Mouse (Mus musculus) forebrain, embryonic 11.5 days (tissue): ENCODE measurements around the gene Prpf3. TPM values are rescaled to one million over a fixed set of nuclear protein-coding genes. Genes with fewer than 3 reads are reported as not detected.
"Not testable (repeated sequence)": the region's sequence is repeated elsewhere in the genome, so short reads cannot be mapped to it uniquely, and the experiment has no call there.

Experiments
- ATAC-seq: fragments of 200-750 bp; cut with Nextera tagmentation; replicated peaks from 2 replicates; pipeline ENCODE4 v1.8.0; 2017; ENCODE audit warnings: moderate TSS enrichment; ENCODE audit not compliant: low FRiP score
- DNase-seq: peaks from one replicate; pipeline ENCODE4 v3.0.0-alpha.2; 2017; ENCODE audit warnings: low spot score
- H3K27ac ChIP-seq: fragments of 300-500 bp; sonication (generic); 2 replicates; pipeline ENCODE4 v1.5.1; 2014; ENCODE audit warnings: low read depth, low read length
- H3K27me3 ChIP-seq: fragments of 300-500 bp; sonication (generic); 2 replicates; pipeline ENCODE4 v1.6.1; 2014; ENCODE audit warnings: mild to moderate bottlenecking, low read length, mixed read lengths; ENCODE audit not compliant: control insufficient read depth, insufficient read depth
- H3K36me3 ChIP-seq: fragments of 300-500 bp; sonication (generic); 2 replicates; pipeline ENCODE4 v1.6.1; 2014; ENCODE audit warnings: mild to moderate bottlenecking, low read length, moderate library complexity, mixed read lengths; ENCODE audit not compliant: control insufficient read depth, insufficient read depth
- H3K4me1 ChIP-seq: fragments of 300-500 bp; sonication (generic); replicated peaks from 2 replicates; pipeline ENCODE4 v1.6.1; 2014; ENCODE audit warnings: low read length, mixed read lengths; ENCODE audit not compliant: control insufficient read depth, insufficient read depth
- H3K4me2 ChIP-seq: fragments of 300-500 bp; sonication (generic); 2 replicates; pipeline ENCODE4 v1.6.1; 2014; ENCODE audit warnings: low read depth, mild to moderate bottlenecking, low read length, moderate library complexity, mixed read lengths; ENCODE audit not compliant: severe bottlenecking
- H3K4me3 ChIP-seq: fragments of 300-500 bp; sonication (generic); 2 replicates; pipeline ENCODE4 v1.5.1; 2014; ENCODE audit warnings: low read depth, low read length
- H3K9ac ChIP-seq: fragments of 300-500 bp; sonication (generic); 2 replicates; pipeline ENCODE4 v1.6.1; 2014; ENCODE audit warnings: low read length
- H3K9me3 ChIP-seq: fragments of 300-500 bp; sonication (generic); 2 replicates; pipeline ENCODE4 v1.6.1; 2016; ENCODE audit warnings: low read length, mixed read lengths; ENCODE audit not compliant: control insufficient read depth
- WGBS: fragments of 180-500 bp; shearing (Covaris S2); extraction: QIAGEN DNeasy Blood & Tissue Kit; methylation state at CpG from one replicate; pipeline ENCODE4 v1.1.7; 2014; 5-methylcytosine and 5-hydroxymethylcytosine counted together
- polyA plus RNA-seq: library from polyadenylated mRNA; unstranded; fragments of >200 nt; fragmentation: Nextera tagmentation; extraction: Ambion mirVana; gene quantifications from 2 replicates; pipeline ENCODE4 v1.2.1, GENCODE M21; 2014

Prpf3 gene
- polyA plus RNA-seq, 1 experiment from 2014 or later = 75.5 TPM

DNA sequence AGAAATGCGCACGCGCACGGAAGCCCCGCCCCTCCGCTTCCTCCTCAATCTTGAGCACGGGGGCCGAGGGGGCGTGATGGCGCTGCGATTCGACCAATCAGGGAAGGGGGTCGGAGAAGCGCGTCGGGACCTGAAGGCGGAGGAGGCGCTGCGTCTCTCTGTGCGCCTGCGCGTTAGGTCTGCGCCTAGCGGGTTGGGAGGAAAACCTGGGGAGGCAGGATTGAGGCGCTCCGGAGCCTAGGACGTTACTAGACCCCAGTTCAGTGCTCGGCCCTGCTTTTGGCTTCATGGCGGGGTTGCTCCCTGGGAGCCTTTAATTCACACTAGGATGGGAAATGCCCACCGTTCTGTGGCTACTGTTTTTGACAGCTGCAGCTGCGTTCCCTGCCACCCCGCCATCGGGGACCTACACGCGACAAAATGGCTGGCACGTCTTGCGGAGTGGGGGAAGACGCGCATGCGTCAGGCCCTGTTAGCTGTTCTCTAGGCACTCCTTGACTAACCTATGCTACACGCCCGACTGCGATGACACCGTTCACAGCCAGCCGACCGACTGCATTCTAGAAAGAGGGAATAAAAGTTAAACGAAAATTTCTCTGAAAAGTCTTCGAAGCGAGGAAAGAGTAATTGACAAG is 36.2 kb downstream of the Prpf3 start:
- DNase-seq = peak; percentile 100
- H3K27ac ChIP-seq = peak overlapping the region; percentile 100
- H3K9me3 ChIP-seq = no peaks in the 10 kb centered on the region
- ATAC-seq = peak; percentile 96
- under 1% methylated on average over 49 of the region's 49 CpGs for WGBS
- peak overlapping the region; percentile 53 for H3K4me2 ChIP-seq
- H3K36me3 ChIP-seq = no peaks in the 10 kb centered on the region
- peak overlapping the region; percentile 72 for H3K9ac ChIP-seq
- H3K27me3 ChIP-seq = no peaks in the 10 kb centered on the region
- peaks cover 3% of the 10 kb centered on the region; the same call in 1 of the 2 replicates for H3K4me1 ChIP-seq
- H3K4me3 ChIP-seq = peak overlapping the region; percentile 84

DNA sequence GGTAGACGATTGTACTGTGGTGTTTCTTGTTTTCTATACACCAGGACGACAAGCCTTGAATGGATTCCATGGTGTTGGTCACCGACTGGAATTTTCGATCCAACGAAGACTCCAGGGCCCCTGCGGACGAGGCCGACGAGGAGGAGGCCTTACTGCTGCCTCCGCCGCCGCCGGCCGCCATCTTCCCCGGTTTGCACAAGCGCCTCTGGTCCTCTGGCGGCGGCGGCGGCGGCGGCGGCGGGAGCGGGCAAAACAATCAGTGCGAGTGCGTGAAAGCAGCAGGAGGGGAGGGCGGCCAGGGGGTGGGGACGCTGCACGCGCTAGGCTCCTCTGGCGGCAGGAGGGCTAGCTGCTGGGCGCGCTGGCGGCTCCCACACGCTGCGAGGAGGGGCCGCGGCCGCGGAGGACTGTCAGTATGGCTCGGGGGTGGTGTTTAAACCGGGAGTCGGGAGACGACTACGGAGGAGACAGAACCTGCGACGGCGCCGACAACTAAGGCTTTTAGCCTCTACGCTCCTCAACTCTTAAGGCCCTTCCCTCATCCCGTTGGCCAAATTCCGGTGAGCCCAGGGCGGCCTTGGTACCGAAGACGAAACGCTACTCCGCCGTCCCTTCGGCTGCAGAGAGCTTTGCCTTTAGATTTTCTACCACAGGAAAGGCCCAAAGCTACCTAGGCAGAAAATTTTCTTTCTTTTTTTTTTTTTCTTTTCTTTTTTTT is 37.0 kb downstream of the Prpf3 start, which contains the start of gene Rprd2:
Gene Rprd2 (minus strand): TSS at position 293 of the 718 bp plus-strand sequence.
- DNase-seq (peak; percentile 90), ATAC-seq (peak; percentile 63)
- Histone ChIP-seq H3K36me3 (no peaks in the 10 kb centered on the region), H3K9ac (peak within 1 kb of the TSS; percentile 97), H3K4me3 (peak within 1 kb of the TSS; percentile 84), H3K4me1 (peaks cover 3% of the 10 kb centered on the region; the same call in 1 of the 2 replicates), H3K9me3 (no peaks in the 10 kb centered on the region), H3K4me2 (peak within 1 kb of the TSS; percentile 77), H3K27ac (peak within 1 kb of the TSS; percentile 100), H3K27me3 (no peaks in the 10 kb centered on the region)
- WGBS = under 1% methylated on average over 55 of the region's 60 CpGs

DNA sequence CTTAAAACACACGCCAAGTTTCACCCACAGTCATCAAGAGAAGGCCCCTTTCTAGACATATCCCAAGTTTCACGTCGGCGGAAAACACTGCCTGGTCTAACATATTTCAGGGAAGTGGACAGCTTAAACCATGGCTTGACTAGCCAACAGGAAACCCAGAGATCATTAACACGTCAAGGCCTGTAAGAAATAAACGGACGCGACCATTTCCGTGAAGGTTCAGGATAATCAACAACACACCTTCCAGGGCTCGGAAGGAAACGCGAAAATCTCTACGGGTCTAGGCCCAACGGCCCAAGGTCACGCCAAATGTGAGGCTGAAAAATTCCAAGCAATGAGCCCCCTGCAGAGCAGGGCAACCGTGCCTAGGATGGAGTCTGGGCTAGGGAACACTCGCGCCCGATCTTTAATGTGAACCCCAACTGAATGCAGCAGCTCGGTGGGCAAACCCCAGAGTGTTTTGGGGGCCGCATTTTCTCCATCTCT is 37.6 kb downstream of the Prpf3 start:
- H3K9ac ChIP-seq = peak overlapping the region; percentile 97
- peak overlapping the region; percentile 84 for H3K4me3 ChIP-seq
- H3K36me3 ChIP-seq = no peaks in the 10 kb centered on the region
- peaks cover 3% of the 10 kb centered on the region; the same call in 1 of the 2 replicates for H3K4me1 ChIP-seq
- peak overlapping the region; percentile 100 for H3K27ac ChIP-seq
- WGBS = under 1% methylated on average over 21 of the region's 21 CpGs
- H3K9me3 ChIP-seq = no peaks in the 10 kb centered on the region
- no peaks in the 10 kb centered on the region for H3K27me3 ChIP-seq
- DNase-seq = peak; percentile 72
- peak; percentile 4; the same call in 1 of the 2 replicates for ATAC-seq
- H3K4me2 ChIP-seq = peak overlapping the region; percentile 77

DNA sequence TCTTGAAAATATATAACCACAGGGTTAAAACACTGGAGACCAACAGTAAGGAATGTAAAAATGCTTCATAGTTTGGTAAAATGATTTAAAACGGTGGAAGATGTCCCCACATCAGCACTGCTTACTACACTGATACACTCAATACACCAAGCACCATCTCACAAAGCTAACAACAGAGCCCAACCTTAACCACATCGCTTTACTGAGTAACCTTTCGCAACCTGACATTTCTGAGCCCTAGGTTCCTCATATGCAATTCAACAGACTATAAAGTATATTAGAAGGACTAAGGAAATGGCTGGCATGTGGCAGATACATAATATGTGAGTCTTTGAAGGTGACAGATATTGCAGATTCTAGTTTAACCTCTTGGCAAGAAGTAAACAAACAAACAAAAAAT is 39.0 kb downstream of the Prpf3 start:
- peak overlapping the region; percentile 24; the same call in 1 of the 2 replicates for H3K4me2 ChIP-seq
- peaks cover 3% of the 10 kb centered on the region; the same call in 1 of the 2 replicates for H3K4me1 ChIP-seq
- no peak overlapping the region for H3K4me3 ChIP-seq
- H3K9me3 ChIP-seq = no peaks in the 10 kb centered on the region
- no peak for ATAC-seq
- DNase-seq = no peak
- H3K36me3 ChIP-seq = no peaks in the 10 kb centered on the region
- H3K27ac ChIP-seq = no peak overlapping the region
- no peak overlapping the region for H3K9ac ChIP-seq
- 95% methylated on average over 3 of the region's 3 CpGs for WGBS
- H3K27me3 ChIP-seq = no peaks in the 10 kb centered on the region

DNA sequence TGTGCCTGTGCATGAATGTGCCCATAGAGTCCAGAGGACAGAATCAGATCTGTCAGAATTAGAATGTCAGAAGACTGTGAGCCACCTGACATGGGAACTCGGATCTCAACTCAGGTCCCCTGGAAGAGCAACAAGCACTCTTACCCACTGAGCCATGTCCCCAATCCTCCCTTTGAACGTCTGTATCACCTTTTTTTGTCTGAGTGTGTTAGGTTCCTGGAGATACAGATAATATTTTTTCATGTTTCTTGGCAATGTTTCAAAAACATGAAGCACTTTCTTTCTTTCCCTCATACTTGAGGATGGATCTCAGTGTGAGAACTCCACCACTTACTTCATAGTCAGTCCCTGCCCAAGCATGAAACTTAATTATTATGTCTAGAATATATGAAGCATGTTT is 47.3 kb downstream of the Prpf3 start:
- no peak overlapping the region for H3K4me2 ChIP-seq
- H3K27me3 ChIP-seq = no peaks in the 10 kb centered on the region
- no peaks in the 10 kb centered on the region for H3K9me3 ChIP-seq
- H3K27ac ChIP-seq = no peak overlapping the region
- DNase-seq = no peak
- H3K36me3 ChIP-seq = peaks cover 2% of the 10 kb centered on the region; the same call in 1 of the 2 replicates
- no peak for ATAC-seq
- H3K9ac ChIP-seq = no peak overlapping the region
- no peaks in the 10 kb centered on the region for H3K4me1 ChIP-seq
- H3K4me3 ChIP-seq = no peak overlapping the region
- 78% methylated on average over 2 of the region's 2 CpGs for WGBS

DNA sequence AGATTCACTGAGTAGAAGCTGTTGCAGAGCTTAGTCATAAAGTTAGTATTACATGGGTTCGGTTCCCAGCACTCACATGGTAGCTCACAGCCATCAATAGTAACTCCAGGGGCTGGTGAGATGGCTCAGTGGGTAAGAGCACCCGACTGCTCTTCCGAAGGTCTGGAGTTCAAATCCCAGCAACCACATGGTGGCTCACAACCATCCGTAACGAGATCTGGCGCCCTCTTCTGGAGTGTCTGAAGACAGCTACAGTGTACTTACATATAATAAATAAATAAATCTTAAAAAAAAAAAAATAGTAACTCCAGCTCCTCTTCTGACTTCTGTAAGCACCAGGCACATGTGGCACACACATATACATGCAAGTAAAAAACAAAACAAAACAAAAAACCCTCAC is 48.1 kb downstream of the Prpf3 start:
- not testable (repeated sequence) for H3K4me1 ChIP-seq, H3K36me3 ChIP-seq, H3K4me2 ChIP-seq, H3K27me3 ChIP-seq, ATAC-seq, DNase-seq, H3K4me3 ChIP-seq, H3K9me3 ChIP-seq, H3K9ac ChIP-seq, H3K27ac ChIP-seq
- WGBS = 98% methylated on average over 3 of the region's 6 CpGs

DNA sequence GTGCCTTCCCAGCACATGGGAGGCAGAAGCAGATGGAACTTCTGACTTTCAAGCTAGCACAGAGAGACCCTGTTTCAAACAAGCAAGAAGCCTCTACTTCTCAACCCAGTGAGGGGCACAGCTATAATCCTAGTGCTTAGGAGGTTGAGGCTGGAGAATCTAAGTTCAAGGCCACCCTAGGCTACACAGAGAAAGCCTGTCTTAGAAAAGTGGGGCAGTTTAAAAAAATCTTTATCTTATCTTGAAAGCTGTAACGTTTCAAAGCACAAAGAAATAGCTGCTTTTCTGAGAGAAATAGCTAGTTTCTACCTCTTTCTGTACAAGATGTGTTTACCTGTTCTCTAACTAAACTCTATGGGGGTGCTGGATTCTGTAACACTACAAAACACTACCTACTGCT is 49.0 kb downstream of the Prpf3 start:
- no peaks in the 10 kb centered on the region for H3K4me1 ChIP-seq
- no peak overlapping the region for H3K9ac ChIP-seq
- no peak overlapping the region for H3K4me3 ChIP-seq
- H3K9me3 ChIP-seq = no peaks in the 10 kb centered on the region
- peaks cover 2% of the 10 kb centered on the region; the same call in 1 of the 2 replicates for H3K36me3 ChIP-seq
- H3K27me3 ChIP-seq = no peaks in the 10 kb centered on the region
- WGBS = 96% methylated on average over 1 of the region's 1 CpGs
- DNase-seq (no peak), ATAC-seq (no peak)
- no peak overlapping the region for H3K27ac ChIP-seq
- H3K4me2 ChIP-seq = no peak overlapping the region

DNA sequence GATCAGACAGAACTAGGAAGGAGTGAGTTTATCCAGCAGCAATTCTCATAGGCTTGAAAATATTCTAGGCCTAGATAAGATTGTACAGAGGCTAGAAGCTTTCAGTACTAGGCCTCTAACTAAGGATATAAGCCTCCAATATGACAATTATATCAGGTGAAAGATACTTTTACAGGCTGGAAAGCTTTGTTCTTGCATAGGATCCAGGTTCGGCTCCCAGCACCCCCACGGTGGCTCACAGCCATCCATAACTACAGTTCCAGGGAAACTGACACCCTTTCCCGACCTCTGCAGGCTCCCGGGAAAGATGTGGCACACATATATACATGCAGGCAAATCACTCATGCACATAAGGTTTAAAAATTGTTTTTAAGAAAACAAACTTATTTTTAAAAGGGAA is 51.8 kb downstream of the Prpf3 start:
- no peaks in the 10 kb centered on the region for H3K9me3 ChIP-seq

More for the DNA sequence above, 51.8 kb downstream of the Prpf3 start:
- H3K9ac ChIP-seq = no peak overlapping the region
- no peaks in the 10 kb centered on the region for H3K4me1 ChIP-seq
- H3K4me3 ChIP-seq = no peak overlapping the region
- peaks cover 2% of the 10 kb centered on the region; the same call in 1 of the 2 replicates for H3K36me3 ChIP-seq
- DNase-seq (no peak), ATAC-seq (no peak)
- 97% methylated on average over 4 of the region's 4 CpGs for WGBS
- H3K27ac ChIP-seq = no peak overlapping the region
- H3K27me3 ChIP-seq = no peaks in the 10 kb centered on the region
- H3K4me2 ChIP-seq = no peak overlapping the region
